Mouse (Mus musculus) ES-Bruce4 (cell line): ENCODE results near the gene Hoxa4.

Experiments
- EP300 ChIP-seq: IDR thresholded peaks from 2 replicates; pipeline ENCODE4 v1.6.1; 2011; ENCODE audit warnings: low read depth, low read length; ENCODE audit not compliant: insufficient read depth
- POLR2A ChIP-seq: IDR thresholded peaks from one replicate; pipeline ENCODE4 v1.8.1; 2011; ENCODE audit warnings: low read length; ENCODE audit not compliant: insufficient read depth

DNA sequence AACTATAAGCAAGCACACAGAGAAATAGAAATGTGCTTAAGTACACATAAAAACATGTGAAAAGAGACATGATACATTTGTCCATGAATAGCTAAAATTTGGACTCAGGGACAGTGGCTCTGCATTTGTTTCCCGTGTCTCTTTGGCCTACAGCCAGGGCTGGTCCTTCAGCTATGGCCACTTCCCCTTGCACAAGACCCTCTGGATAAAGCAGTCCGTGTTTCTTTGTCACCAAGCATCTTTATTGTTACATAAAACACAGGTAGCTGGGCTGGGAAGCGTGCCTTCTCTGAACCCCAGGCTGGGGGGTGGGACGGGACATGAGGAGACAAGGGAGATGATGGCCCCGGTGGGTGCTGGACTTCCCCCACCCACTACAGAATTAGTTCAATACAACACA lies 22.7 kb upstream of the Hoxa4 start:
- TF ChIP-seq POLR2A (no peak), EP300 (no peak)
